In the genomic region with DNA sequence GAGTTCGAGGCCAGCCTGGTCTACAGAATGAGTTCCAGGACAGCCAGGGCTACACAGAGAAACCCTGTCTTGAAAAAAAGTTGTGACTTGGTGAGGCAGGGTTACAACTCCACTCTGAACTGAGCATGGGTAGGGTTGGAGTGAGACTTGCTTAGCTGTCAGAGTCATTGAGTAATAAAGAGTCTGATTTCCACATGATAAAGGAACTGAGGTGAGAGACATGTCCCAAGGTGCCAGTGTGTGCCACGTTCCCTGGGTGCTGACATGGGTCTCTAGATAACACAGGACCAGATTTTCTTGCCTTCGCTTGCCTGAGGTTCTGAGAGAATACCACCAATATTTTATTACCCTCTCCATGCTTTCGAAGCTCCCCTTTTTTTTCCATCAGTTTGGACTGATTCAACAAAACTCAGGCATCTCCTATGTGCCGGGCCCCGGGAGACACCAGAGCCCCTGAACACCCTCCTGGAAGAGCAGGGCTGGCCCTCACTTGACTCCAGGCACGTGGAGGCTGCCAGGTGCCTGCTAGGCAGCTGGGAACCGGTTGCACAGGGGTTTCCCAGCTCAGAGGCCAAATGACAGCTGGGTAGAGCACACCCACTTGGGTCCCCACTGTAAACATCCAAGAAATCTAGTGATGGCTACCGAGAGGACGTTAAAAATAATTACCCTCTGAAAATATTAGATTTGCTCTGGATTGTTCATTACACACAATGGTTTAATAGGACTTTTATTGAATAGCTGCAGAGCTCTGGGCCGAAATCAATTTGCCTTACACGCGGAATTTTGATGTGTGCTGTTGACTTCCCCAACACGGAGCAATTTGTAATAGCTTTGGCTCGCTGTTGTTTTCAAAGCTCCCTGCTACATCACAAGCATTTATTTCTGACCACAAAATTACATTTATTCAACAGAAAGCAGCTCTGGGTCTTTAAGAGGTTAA, we compare ENCODE assay signal across 10 mouse cellular contexts.
DNase-seq lines count a peak whose midpoint lies in the region; ATAC-seq lines count a peak whose summit lies in the region.
"Had no signal": no experiment of that assay in that cellular context is flagged by ENCODE, and none has a peak within 500 bp of the region (broad histone marks: within the 10 kb centered on the region; RNA-seq: fewer than 3 reads in every experiment).

No protein-coding gene starts in this region.

- peaks cover 4% of the 10 kb centered on the region for H3K9me3 ChIP-seq in kidney, embryonic 14.5 days (ENCODE audit: control insufficient read depth, low read length)
- H3K9me3 ChIP-seq in forebrain, embryonic 15.5 days = no peaks in the 10 kb centered on the region; the same call in 1 of the 2 replicates

- H3K27ac ChIP-seq in kidney, embryonic 14.5 days (ENCODE audit: low read depth, low read length) = no peak overlapping the region
- peak overlapping the region; percentile 71 for H3K27ac ChIP-seq in forebrain, embryonic 15.5 days (replicated peaks)
- H3K27ac ChIP-seq: heart, adult 2 months; liver, embryonic 13.5 days had no signal

- no peak overlapping the region for H3K4me3 ChIP-seq in kidney, embryonic 14.5 days (ENCODE audit: low read length)
- H3K4me3 ChIP-seq in forebrain, embryonic 15.5 days = 0 out of 2 replicates have a peak overlapping the region, but pooled peaks have one; percentile 6
- H3K4me3 ChIP-seq: heart, adult 2 months; liver, embryonic 13.5 days had no signal

- ATAC-seq in kidney, embryonic 14.5 days (ENCODE audit: low FRiP score, low TSS enrichment) = no peak
- ATAC-seq in forebrain, embryonic 15.5 days (replicated peaks) = no peak

- H3K4me2 ChIP-seq in kidney, embryonic 14.5 days (replicated peaks; ENCODE audit: low read depth, low read length) = peak overlapping the region; percentile 18; the same call in 1 of the 2 replicates
- H3K4me2 ChIP-seq in forebrain, embryonic 15.5 days (replicated peaks) = peak overlapping the region; percentile 28
- H3K4me2 ChIP-seq: liver, embryonic 13.5 days had no signal

- no peaks in the 10 kb centered on the region for H3K27me3 ChIP-seq in kidney, embryonic 14.5 days (ENCODE audit: control insufficient read depth, insufficient read depth, low read length)
- no peaks in the 10 kb centered on the region for H3K27me3 ChIP-seq in forebrain, embryonic 15.5 days
- H3K27me3 ChIP-seq: liver, embryonic 13.5 days had no signal

- DNase-seq in kidney, postnatal 14 days = no peak
- DNase-seq in adipocyte (ENCODE audit: low spot score) = peak; percentile 3
- peak; percentile 18 to 59 for DNase-seq in lung, postnatal 4 days
- DNase-seq in frontal cortex, postnatal 10 days (ENCODE audit: low spot score in 2 of 2) = no peak
- DNase-seq in c-Kit-positive CD71-positive TER-119-positive erythroid progenitor cells, embryonic 14.5 days (ENCODE audit: low spot score) = no peak
- DNase-seq: liver, embryonic 13.5 days; thymus, postnatal 4 days had no signal

- no peak overlapping the region for H3K9ac ChIP-seq in kidney, embryonic 14.5 days (ENCODE audit: low read depth, low read length)
- no peak overlapping the region for H3K9ac ChIP-seq in forebrain, embryonic 15.5 days (replicated peaks)
- H3K9ac ChIP-seq: liver, embryonic 13.5 days had no signal

- peaks cover 10% of the 10 kb centered on the region for H3K36me3 ChIP-seq in kidney, embryonic 14.5 days (ENCODE audit: control insufficient read depth, insufficient read depth, low read length)
- H3K36me3 ChIP-seq in forebrain, embryonic 15.5 days = peaks cover 8% of the 10 kb centered on the region; the same call in 1 of the 2 replicates

- H3K4me1 ChIP-seq in kidney, embryonic 14.5 days (ENCODE audit: control insufficient read depth, insufficient read depth, low read length) = peaks cover 14% of the 10 kb centered on the region
- peaks cover 12% of the 10 kb centered on the region for H3K4me1 ChIP-seq in forebrain, embryonic 15.5 days

- WGBS in kidney, embryonic 14.5 days = 63% methylated on average over 15 of the region's 15 CpGs
- 47% methylated on average over 15 of the region's 15 CpGs for WGBS in forebrain, embryonic 15.5 days

Comparison
In these comparisons a context has a peak if more than half of its experiments do, and no peak if none do; other contexts are left out.
1. DNase-seq: peak in adipocyte (single experiment) and lung, postnatal 4 days (2 of 2); none in kidney, postnatal 14 days (single experiment), frontal cortex, postnatal 10 days (0 of 2) and c-Kit-positive CD71-positive TER-119-positive erythroid progenitor cells, embryonic 14.5 days (single experiment).